Mouse (Mus musculus): Measurements from ENCODE around the gene Akr1b10. TPM values are rescaled to one million over a fixed set of nuclear protein-coding genes. Genes with fewer than 3 reads are reported as not detected.

Gene Akr1b10
- polyA plus RNA-seq, 1 experiment from 2014 or later: 13.1 TPM

DNA sequence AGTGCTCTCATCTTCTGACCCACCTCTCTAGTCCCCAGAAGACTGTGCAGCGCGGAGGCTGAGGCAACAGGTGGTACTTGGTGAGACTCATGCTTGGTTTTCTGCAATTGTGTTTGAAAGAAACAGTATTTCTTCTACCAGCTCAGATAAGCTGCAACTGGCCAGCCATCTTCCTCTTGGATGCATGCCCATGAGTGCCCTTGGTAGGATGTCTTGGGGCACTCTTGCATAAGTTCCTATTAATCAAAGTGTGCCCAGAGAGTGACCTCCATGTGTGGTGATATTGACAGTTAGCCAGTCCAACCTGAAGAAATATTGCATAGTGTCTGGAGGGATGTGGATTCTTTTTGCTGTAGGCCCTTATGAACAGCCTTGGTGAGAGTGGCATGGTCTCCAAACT, 32.5 kb downstream of the Akr1b10 start:
- WGBS: 96% methylated on average over 2 of the region's 2 CpGs

GRCm38 (mm10) chr6:34419071-34419470, 35.1 kb downstream of the Akr1b10 start:
- no peak overlapping the region for H3K9ac ChIP-seq
- H3K27me3 ChIP-seq: no peaks in the 10 kb centered on the region
- H3K36me3 ChIP-seq: no peaks in the 10 kb centered on the region
- no peak for ATAC-seq (ENCODE audit: low FRiP score)
- no peaks in the 10 kb centered on the region for H3K9me3 ChIP-seq (replicated peaks)
- no peak overlapping the region for H3K27ac ChIP-seq
- no peak overlapping the region for H3K4me3 ChIP-seq
- H3K4me2 ChIP-seq (replicated peaks): no peak overlapping the region
- H3K4me1 ChIP-seq: no peaks in the 10 kb centered on the region

More for the DNA sequence above, 32.5 kb downstream of the Akr1b10 start:
- no peak overlapping the region for H3K4me3 ChIP-seq
- H3K4me1 ChIP-seq: no peaks in the 10 kb centered on the region
- no peak overlapping the region for H3K27ac ChIP-seq
- H3K36me3 ChIP-seq: no peaks in the 10 kb centered on the region
- no peak for ATAC-seq (ENCODE audit: low FRiP score)
- H3K9ac ChIP-seq: no peak overlapping the region
- H3K9me3 ChIP-seq (replicated peaks): no peaks in the 10 kb centered on the region
- H3K27me3 ChIP-seq: no peaks in the 10 kb centered on the region
- no peak overlapping the region for H3K4me2 ChIP-seq (replicated peaks)

DNA sequence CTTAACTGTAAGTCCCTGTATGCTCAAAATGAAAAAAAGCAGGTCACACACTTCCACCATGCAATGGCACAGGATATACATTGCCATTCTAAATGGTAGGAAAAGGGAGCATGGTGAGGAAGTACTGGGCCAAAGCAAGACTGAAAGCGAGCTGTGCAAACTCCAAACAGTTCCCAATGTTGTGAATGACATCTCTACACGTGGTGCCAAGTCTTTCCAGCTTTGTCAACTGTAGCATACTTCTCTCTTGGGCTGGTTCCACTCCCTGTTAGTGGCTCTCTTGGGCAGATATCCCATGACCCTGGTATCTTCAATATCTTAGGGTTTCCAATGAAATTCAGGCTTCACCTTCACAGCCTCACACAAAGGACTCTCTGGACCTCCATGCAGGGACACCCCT, 55.0 kb downstream of the Akr1b10 start:
- no peaks in the 10 kb centered on the region for H3K27me3 ChIP-seq
- H3K9ac ChIP-seq: no peak overlapping the region
- H3K27ac ChIP-seq: no peak overlapping the region
- H3K4me3 ChIP-seq: no peak overlapping the region
- WGBS: 58% methylated on average over 2 of the region's 2 CpGs
- no peaks in the 10 kb centered on the region for H3K4me1 ChIP-seq
- H3K36me3 ChIP-seq: no peaks in the 10 kb centered on the region
- ATAC-seq (ENCODE audit: low FRiP score): no peak
- H3K9me3 ChIP-seq (replicated peaks): no peaks in the 10 kb centered on the region
- H3K4me2 ChIP-seq (replicated peaks): no peak overlapping the region

DNA sequence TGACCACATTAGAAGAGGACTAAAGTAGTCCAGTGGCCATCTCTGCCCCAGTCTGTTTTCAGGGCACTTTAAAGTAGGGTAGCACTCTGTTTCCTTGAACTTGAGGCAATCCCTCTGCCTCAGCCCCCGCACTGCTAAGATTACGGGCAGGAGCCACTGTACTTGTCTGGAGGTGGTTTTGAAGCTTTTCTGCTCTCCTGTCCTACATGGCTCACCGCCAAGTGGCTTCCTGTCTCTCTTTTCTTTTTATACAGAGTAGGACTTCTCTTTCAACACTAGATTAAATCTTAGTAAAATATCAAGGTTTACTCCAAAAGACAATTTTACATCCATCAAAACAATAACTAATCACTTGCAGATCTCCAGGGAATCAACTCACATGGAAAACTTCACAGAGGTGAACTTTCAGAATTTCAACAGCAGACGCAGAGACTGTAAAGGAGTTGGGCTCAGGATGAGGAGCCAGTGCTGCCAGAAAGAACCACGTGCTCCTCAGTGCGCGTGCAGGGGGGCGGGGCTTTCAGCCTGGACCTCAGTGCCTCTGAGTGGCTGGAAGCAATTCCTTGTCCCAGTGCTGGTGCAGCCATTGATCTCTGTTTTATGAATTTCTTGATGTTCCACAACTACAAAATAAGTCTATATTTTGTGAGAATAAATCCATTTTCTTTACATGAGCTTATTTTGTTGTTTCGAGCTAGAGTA, 57.7 kb downstream of the Akr1b10 start:
- no peaks in the 10 kb centered on the region for H3K9me3 ChIP-seq (replicated peaks)
- ATAC-seq (ENCODE audit: low FRiP score): no peak
- no peaks in the 10 kb centered on the region for H3K4me1 ChIP-seq
- no peak overlapping the region for H3K4me2 ChIP-seq (replicated peaks)
- H3K27ac ChIP-seq: no peak overlapping the region
- no peaks in the 10 kb centered on the region for H3K36me3 ChIP-seq
- 74% methylated on average over 9 of the region's 9 CpGs for WGBS
- H3K4me3 ChIP-seq: no peak overlapping the region
- no peaks in the 10 kb centered on the region for H3K27me3 ChIP-seq
- H3K9ac ChIP-seq: no peak overlapping the region

GRCm38 (mm10) chr6:34443791-34444190, 59.8 kb downstream of the Akr1b10 start:
- Histone ChIP-seq H3K27ac (no peak overlapping the region), H3K9me3 (replicated peaks) (no peaks in the 10 kb centered on the region), H3K27me3 (no peaks in the 10 kb centered on the region), H3K36me3 (no peaks in the 10 kb centered on the region), H3K4me2 (replicated peaks) (no peak overlapping the region), H3K4me1 (no peaks in the 10 kb centered on the region), H3K4me3 (no peak overlapping the region), H3K9ac (no peak overlapping the region)
- ATAC-seq (ENCODE audit: low FRiP score): no peak
- WGBS: 87% methylated on average over 2 of the region's 2 CpGs

Other genes starting within 250 kb of the Akr1b10 start
- 42.9 and 44.6 TPM in 2 replicates for gene Slc35b4, start 207.1 kb upstream of the Akr1b10 start, polyA plus RNA-seq (2016; fragmentation: Nextera tagmentation; extraction: Ambion mirVana)
- gene Akr1b3, start 66.7 kb upstream of the Akr1b10 start, polyA plus RNA-seq (2016; fragmentation: Nextera tagmentation; extraction: Ambion mirVana): 128 and 133 TPM in 2 replicates
- 18.4 and 19.9 TPM in 2 replicates for gene Akr1b8, start 30.1 kb upstream of the Akr1b10 start, polyA plus RNA-seq (2016; fragmentation: Nextera tagmentation; extraction: Ambion mirVana)
- gene Akr1b7, start 28.1 kb downstream of the Akr1b10 start, polyA plus RNA-seq (2016; fragmentation: Nextera tagmentation; extraction: Ambion mirVana): 0.17 TPM in 1 of 2 replicates, not detected in the other
- gene Bpgm, start 92.0 kb downstream of the Akr1b10 start, polyA plus RNA-seq (2016; fragmentation: Nextera tagmentation; extraction: Ambion mirVana): 70.5 and 82.4 TPM in 2 replicates
- 175 and 198 TPM in 2 replicates for gene Cald1, start 214.3 kb downstream of the Akr1b10 start, polyA plus RNA-seq (2016; fragmentation: Nextera tagmentation; extraction: Ambion mirVana)

Measured in hindbrain, embryonic 12.5 days (tissue).